In the genomic region with DNA sequence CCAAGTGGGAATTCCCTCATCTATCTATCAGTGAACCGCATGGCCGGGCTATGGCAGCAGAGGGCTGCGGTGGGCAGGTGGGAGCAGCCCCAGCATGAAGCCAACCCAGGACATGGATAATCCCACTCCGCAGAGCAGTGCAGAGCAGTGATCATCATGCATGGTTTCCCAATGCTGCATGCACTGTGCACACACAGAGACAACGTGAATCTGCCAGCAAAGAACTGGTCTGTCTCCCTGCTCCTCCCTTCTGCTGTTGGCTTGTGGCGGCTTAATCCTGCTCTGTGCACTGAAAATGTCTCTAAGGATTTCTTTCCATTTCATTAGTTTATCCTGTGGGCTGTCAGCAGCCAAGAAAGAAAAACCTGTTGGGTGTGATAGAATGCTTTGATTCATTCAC, we compare ENCODE assay signal across 10 mouse cellular contexts.
A peak's percentile ranks its signal among the peaks of the same experiment; 100 is the strongest.
DNase-seq lines count a peak whose midpoint lies in the region; ATAC-seq lines count a peak whose summit lies in the region.
"Had no signal": no experiment of that assay in that cellular context is flagged by ENCODE, and none has a peak within 500 bp of the region (broad histone marks: within the 10 kb centered on the region; RNA-seq: fewer than 3 reads in every experiment).

No protein-coding gene starts in this region.

- peak overlapping the region; percentile 77 for H3K27ac ChIP-seq in forebrain, embryonic 14.5 days (ENCODE audit: low read depth, low read length)
- peak overlapping the region; percentile 50 for H3K27ac ChIP-seq in midbrain, embryonic 14.5 days (replicated peaks; ENCODE audit: low read depth, low read length)
- H3K27ac ChIP-seq: left cerebral cortex, adult 2 months had no signal

- WGBS in forebrain, embryonic 14.5 days: 35% methylated on average over 6 of the region's 6 CpGs
- 22% methylated on average over 6 of the region's 6 CpGs for WGBS in midbrain, embryonic 14.5 days

- no peaks in the 10 kb centered on the region for H3K9me3 ChIP-seq in forebrain, embryonic 14.5 days (replicated peaks; ENCODE audit: control insufficient read depth, low read length)
- no peaks in the 10 kb centered on the region for H3K9me3 ChIP-seq in midbrain, embryonic 14.5 days (ENCODE audit: control insufficient read depth, low read length)

- H3K36me3 ChIP-seq in forebrain, embryonic 14.5 days (ENCODE audit: control insufficient read depth, insufficient read depth, low read length): no peaks in the 10 kb centered on the region
- H3K36me3 ChIP-seq in midbrain, embryonic 14.5 days (ENCODE audit: control insufficient read depth, insufficient read depth, low read length): no peaks in the 10 kb centered on the region; the same call in 1 of the 2 replicates

- ATAC-seq in forebrain, embryonic 14.5 days: peak; percentile 38; the same call in 1 of the 2 replicates
- peak; percentile 43; the same call in 1 of the 2 replicates for ATAC-seq in midbrain, embryonic 14.5 days (ENCODE audit: low FRiP score, low TSS enrichment)
- ATAC-seq in megakaryocyte-erythroid progenitor cell, adult 5-6 weeks (replicated peaks; ENCODE audit: low FRiP score, low TSS enrichment, poor library complexity, severe bottlenecking): no peak
- ATAC-seq: liver, postnatal 0 days had no signal

- DNase-seq in brain, adult 2 months (ENCODE audit: low read depth, low spot score): peak; percentile 69
- DNase-seq in cerebellum, adult 8-10 months: peak; percentile 51
- DNase-seq in forebrain, embryonic 14.5 days (ENCODE audit: low spot score): peak; percentile 57
- peak; percentile 59 for DNase-seq in midbrain, embryonic 14.5 days
- no peak for DNase-seq in right cerebral cortex, postnatal 4 days
- no peak for DNase-seq in kidney, adult 18-20 months
- DNase-seq: adrenal gland, postnatal 25 days; liver, postnatal 0 days had no signal

- H3K9ac ChIP-seq in forebrain, embryonic 14.5 days (ENCODE audit: low read length): no peak overlapping the region
- 0 out of 2 replicates have a peak overlapping the region, but pooled peaks have one; percentile 20 for H3K9ac ChIP-seq in midbrain, embryonic 14.5 days (replicated peaks; ENCODE audit: low read length)
- H3K9ac ChIP-seq: liver, postnatal 0 days had no signal

- no peaks in the 10 kb centered on the region for H3K27me3 ChIP-seq in forebrain, embryonic 14.5 days (replicated peaks; ENCODE audit: control insufficient read depth, insufficient read depth, low read length)
- no peaks in the 10 kb centered on the region for H3K27me3 ChIP-seq in midbrain, embryonic 14.5 days (ENCODE audit: control insufficient read depth, insufficient read depth, low read length)

- H3K4me1 ChIP-seq in forebrain, embryonic 14.5 days (ENCODE audit: control insufficient read depth, insufficient read depth, low read length): peaks cover 54% of the 10 kb centered on the region
- peaks cover 41% of the 10 kb centered on the region for H3K4me1 ChIP-seq in midbrain, embryonic 14.5 days (ENCODE audit: control insufficient read depth, insufficient read depth, low read length)

- H3K4me3 ChIP-seq in forebrain, embryonic 14.5 days (ENCODE audit: low read depth, low read length): no peak overlapping the region
- no peak overlapping the region for H3K4me3 ChIP-seq in midbrain, embryonic 14.5 days (replicated peaks; ENCODE audit: low read depth, low read length)
- H3K4me3 ChIP-seq: left cerebral cortex, adult 2 months had no signal

- no peak overlapping the region for H3K4me2 ChIP-seq in forebrain, embryonic 14.5 days (ENCODE audit: low read length)
- H3K4me2 ChIP-seq in midbrain, embryonic 14.5 days (ENCODE audit: low read length): no peak overlapping the region

Comparison
In these comparisons a context has a peak if more than half of its experiments do, and no peak if none do; other contexts are left out.
1. DNase-seq: peak in brain, adult 2 months (single experiment), cerebellum, adult 8-10 months (single experiment), forebrain, embryonic 14.5 days (single experiment) and midbrain, embryonic 14.5 days (single experiment); none in right cerebral cortex, postnatal 4 days (single experiment) and kidney, adult 18-20 months (single experiment).